Mouse (Mus musculus) forebrain, embryonic 10.5 days (tissue): ENCODE results near the gene Clspn. TPM values are rescaled to one million over a fixed set of nuclear protein-coding genes. Genes with fewer than 3 reads are reported as not detected.

ENCODE experiments used
- DNase-seq: peaks from one replicate; pipeline ENCODE4 v3.0.0-alpha.2; 2017; ENCODE audit warnings: low spot score; ENCODE audit errors: extremely low spot score
- H3K27ac ChIP-seq: fragments of 300-500 bp; sonication (generic); 2 replicates; pipeline ENCODE4 v1.5.1; 2016; ENCODE audit warnings: mild to moderate bottlenecking
- H3K27me3 ChIP-seq: fragments of 300-500 bp; sonication (generic); 2 replicates; pipeline ENCODE4 v1.6.1; 2016; ENCODE audit warnings: mild to moderate bottlenecking; ENCODE audit not compliant: poor library complexity, severe bottlenecking
- H3K36me3 ChIP-seq: fragments of 300-500 bp; sonication (generic); replicated peaks from 2 replicates; pipeline ENCODE4 v1.6.1; 2016; ENCODE audit warnings: mild to moderate bottlenecking, moderate library complexity
- H3K4me1 ChIP-seq: fragments of 300-500 bp; sonication (generic); 2 replicates; pipeline ENCODE4 v1.6.1; 2016
- H3K4me3 ChIP-seq: fragments of 300-500 bp; sonication (generic); 2 replicates; pipeline ENCODE4 v1.5.1; 2016; ENCODE audit warnings: mild to moderate bottlenecking, moderate library complexity
- H3K9me3 ChIP-seq: fragments of 300-500 bp; sonication (generic); 2 replicates; pipeline ENCODE4 v1.6.1; 2016; ENCODE audit warnings: mild to moderate bottlenecking, moderate library complexity
- WGBS: fragments of 180-500 bp; shearing (Covaris S2); methylation state at CpG from one replicate; pipeline ENCODE4 v1.1.7; 2016; 5-methylcytosine and 5-hydroxymethylcytosine counted together
- microRNA-seq: library from miRNA; unstranded; fragments of <30 nt; microRNA quantifications from one replicate; pipeline ENCODE4, GENCODE M21; 2017
- polyA plus RNA-seq: library from polyadenylated mRNA; unstranded; fragments of >200 nt; fragmentation: Nextera tagmentation; extraction: Ambion mirVana; gene quantifications from 2 replicates; pipeline ENCODE4 v1.2.1, GENCODE M21; 2016

Gene Clspn
- polyA plus RNA-seq, 1 experiment from 2014 or later: 65.9 TPM

DNA sequence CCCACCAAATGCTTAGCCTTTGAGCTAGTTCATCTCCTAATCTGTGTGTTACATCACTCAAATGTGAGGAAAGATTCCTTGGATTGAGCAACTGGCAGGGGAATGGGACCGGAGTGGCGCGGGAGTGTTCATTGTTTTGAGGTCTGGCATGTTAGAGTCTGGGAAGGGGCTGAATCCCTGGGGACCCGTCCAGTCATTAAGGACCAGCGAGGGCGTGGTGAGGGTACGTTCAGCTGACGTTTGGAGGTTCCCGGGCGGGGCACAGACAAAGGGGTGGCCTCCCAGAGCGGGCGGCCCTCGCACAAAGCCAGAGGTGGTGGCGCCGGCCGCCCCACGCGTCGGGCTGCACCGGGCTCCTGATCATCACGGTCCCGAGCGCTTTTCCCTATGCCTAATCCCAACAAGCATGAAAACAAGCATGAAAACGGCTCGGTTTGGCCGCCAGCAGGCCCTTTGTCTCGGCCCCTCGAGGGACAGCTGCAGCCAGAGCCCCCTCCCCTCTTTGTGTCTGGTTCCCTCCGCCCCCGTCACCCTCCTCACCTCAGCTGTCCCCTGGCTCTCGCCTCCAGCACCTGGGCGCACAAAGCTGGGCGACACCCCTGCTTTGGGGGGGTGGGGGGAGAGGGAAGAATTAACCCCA is 63.1 kb downstream of the Clspn start:
- Histone ChIP-seq H3K9me3 (no peaks in the 10 kb centered on the region), H3K4me3 (peak overlapping the region; percentile 44), H3K4me1 (peaks cover 18% of the 10 kb centered on the region), H3K27ac (peak overlapping the region; percentile 87), H3K36me3 (no peaks in the 10 kb centered on the region), H3K27me3 (peaks cover 86% of the 10 kb centered on the region)
- DNase-seq: peak; percentile 62
- WGBS: under 1% methylated on average over 33 of the region's 33 CpGs

DNA sequence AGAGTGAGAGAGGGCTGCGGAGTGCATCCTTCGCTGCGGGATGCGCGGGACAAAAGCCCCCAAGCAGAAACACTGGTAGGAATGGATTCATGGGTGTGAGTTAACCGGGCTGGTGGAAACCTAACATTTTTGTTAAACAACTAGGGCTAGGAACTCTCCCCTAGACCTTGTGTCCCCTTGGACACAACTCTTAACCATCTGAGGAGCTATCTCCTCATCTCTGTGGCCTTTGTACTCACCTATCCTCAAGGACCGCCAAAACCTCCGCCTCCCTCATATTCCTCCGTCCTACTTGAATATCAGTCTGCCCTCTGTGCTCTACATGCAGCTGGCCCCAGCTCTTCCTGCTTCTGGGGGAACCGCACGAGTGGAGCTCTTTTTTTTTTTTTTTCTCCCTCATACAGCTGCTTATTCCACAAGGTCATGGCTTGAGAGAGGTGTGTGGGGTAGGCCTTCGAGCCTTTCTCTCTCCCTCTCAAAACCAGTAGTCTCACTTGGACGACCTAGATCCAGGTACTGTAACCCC is 63.7 kb downstream of the Clspn start:
- Histone ChIP-seq H3K4me1 (peaks cover 18% of the 10 kb centered on the region), H3K36me3 (no peaks in the 10 kb centered on the region), H3K4me3 (peak overlapping the region; percentile 44), H3K27me3 (peaks cover 92% of the 10 kb centered on the region), H3K27ac (peak overlapping the region; percentile 87), H3K9me3 (no peaks in the 10 kb centered on the region)
- peak; percentile 29 for DNase-seq
- 25% methylated on average over 13 of the region's 13 CpGs for WGBS

GRCm38 (mm10) chr4:126627021-126627681 is 70.4 kb downstream of the Clspn start:
- WGBS: 1% methylated on average over 23 of the region's 23 CpGs
- H3K36me3 ChIP-seq: no peaks in the 10 kb centered on the region
- no peaks in the 10 kb centered on the region for H3K9me3 ChIP-seq
- DNase-seq: peak; percentile 52
- peaks cover 76% of the 10 kb centered on the region for H3K27me3 ChIP-seq
- peak overlapping the region; percentile 80 for H3K27ac ChIP-seq
- peak overlapping the region; percentile 41 for H3K4me3 ChIP-seq
- H3K4me1 ChIP-seq: peaks cover 24% of the 10 kb centered on the region

- Histone ChIP-seq H3K27ac (no peak overlapping the region), H3K4me1 (peaks cover 19% of the 10 kb centered on the region), H3K4me3 (no peak overlapping the region), H3K27me3 (peaks cover 61% of the 10 kb centered on the region), H3K9me3 (no peaks in the 10 kb centered on the region), H3K36me3 (no peaks in the 10 kb centered on the region)
- 49% methylated on average over 2 of the region's 2 CpGs for WGBS
- no peak for DNase-seq
Observed at GRCm38 (mm10) chr4:126631922-126632321, 75.2 kb downstream of the Clspn start.

DNA sequence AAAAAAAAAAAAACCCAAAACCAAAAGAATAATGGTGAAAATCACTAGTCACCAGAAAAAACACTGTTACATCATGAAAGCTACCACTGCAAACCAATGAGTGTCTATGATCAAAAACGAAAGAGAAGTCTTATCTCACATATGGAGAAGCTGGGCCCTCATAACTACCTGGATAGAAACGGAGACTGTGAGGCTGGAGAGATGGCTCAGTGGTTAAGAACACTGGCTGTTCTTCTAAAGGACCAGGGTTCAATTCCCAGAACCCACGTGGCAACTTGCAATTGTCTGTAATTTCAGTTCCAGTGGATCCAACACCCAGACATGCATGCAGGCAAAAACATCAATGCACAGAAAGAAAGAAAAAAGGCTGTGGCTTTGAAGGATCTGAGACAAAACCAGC is 75.9 kb downstream of the Clspn start:
- Histone ChIP-seq H3K9me3 (no peaks in the 10 kb centered on the region), H3K36me3 (no peaks in the 10 kb centered on the region), H3K27ac (no peak overlapping the region), H3K27me3 (peaks cover 59% of the 10 kb centered on the region), H3K4me3 (no peak overlapping the region), H3K4me1 (peaks cover 11% of the 10 kb centered on the region)
- DNase-seq: no peak
- 68% methylated on average over 3 of the region's 3 CpGs for WGBS

DNA sequence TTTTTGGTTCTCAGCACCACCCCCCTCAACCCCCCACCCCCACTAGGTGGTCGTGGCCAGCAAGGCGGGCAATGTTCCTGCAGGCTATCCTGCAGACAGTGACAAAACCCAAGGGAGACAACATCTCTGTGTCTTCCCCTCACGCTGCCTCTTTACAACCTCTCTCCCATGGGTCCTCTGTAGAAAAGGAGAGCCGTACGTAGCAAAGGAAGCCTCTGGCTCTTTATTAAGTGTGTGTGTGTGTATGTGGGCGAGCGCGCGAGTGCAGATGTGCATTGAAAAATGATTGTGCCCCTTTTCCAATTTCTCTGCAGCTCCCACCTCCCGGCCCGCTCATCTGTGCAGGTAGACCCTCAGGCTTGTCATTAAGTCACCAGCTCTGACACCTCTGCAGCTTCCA is 79.6 kb downstream of the Clspn start:
- peaks cover 53% of the 10 kb centered on the region for H3K27me3 ChIP-seq
- H3K4me3 ChIP-seq: no peak overlapping the region
- WGBS: 31% methylated on average over 11 of the region's 11 CpGs
- H3K36me3 ChIP-seq: no peaks in the 10 kb centered on the region
- H3K27ac ChIP-seq: no peak overlapping the region
- H3K9me3 ChIP-seq: no peaks in the 10 kb centered on the region
- DNase-seq: no peak
- peaks cover 16% of the 10 kb centered on the region; the same call in 1 of the 2 replicates for H3K4me1 ChIP-seq

- no peak overlapping the region for H3K27ac ChIP-seq
- peaks cover 20% of the 10 kb centered on the region for H3K4me1 ChIP-seq
- DNase-seq: no peak
- no peak overlapping the region for H3K4me3 ChIP-seq
- WGBS: 83% methylated on average over 4 of the region's 4 CpGs
- no peaks in the 10 kb centered on the region for H3K36me3 ChIP-seq
- H3K27me3 ChIP-seq: peaks cover 60% of the 10 kb centered on the region
- H3K9me3 ChIP-seq: no peaks in the 10 kb centered on the region
Observed at GRCm38 (mm10) chr4:126637446-126637845, 80.7 kb downstream of the Clspn start.

GRCm38 (mm10) chr4:126639339-126639738 is 82.6 kb downstream of the Clspn start:
- H3K27me3 ChIP-seq: peaks cover 61% of the 10 kb centered on the region
- DNase-seq: no peak
- no peaks in the 10 kb centered on the region for H3K9me3 ChIP-seq
- 69% methylated on average over 7 of the region's 7 CpGs for WGBS
- no peak overlapping the region for H3K27ac ChIP-seq
- H3K36me3 ChIP-seq: no peaks in the 10 kb centered on the region
- peaks cover 22% of the 10 kb centered on the region for H3K4me1 ChIP-seq
- H3K4me3 ChIP-seq: no peak overlapping the region

- no peaks in the 10 kb centered on the region for H3K9me3 ChIP-seq
- no peaks in the 10 kb centered on the region for H3K36me3 ChIP-seq
- H3K4me3 ChIP-seq: no peak overlapping the region
- peaks cover 46% of the 10 kb centered on the region for H3K27me3 ChIP-seq
- 42% methylated on average over 9 of the region's 9 CpGs for WGBS
- H3K4me1 ChIP-seq: peaks cover 20% of the 10 kb centered on the region
- no peak for DNase-seq
- H3K27ac ChIP-seq: no peak overlapping the region
Observed at GRCm38 (mm10) chr4:126641901-126642300, 85.2 kb downstream of the Clspn start.

Small RNA genes within 50 kb of the gene (microRNA-seq; reads per million reads assigned to microRNA genes)
- gene Mir7119: 1.5 reads per million

Other genes starting within 250 kb of the Clspn start
- gene Adprhl2, start 235.2 kb upstream of the Clspn start, polyA plus RNA-seq: 91.6 TPM in 2 replicates
- gene Tekt2, start 231.2 kb upstream of the Clspn start, polyA plus RNA-seq: 2.3 TPM in 2 replicates
- 12.0 and 15.7 TPM in 2 replicates for gene Ago3, start 127.4 kb upstream of the Clspn start, polyA plus RNA-seq
- gene Ago1, start 88.4 kb upstream of the Clspn start, polyA plus RNA-seq: 9.1 and 11.4 TPM in 2 replicates
- 0.97 and 0.99 TPM in 2 replicates for gene Ago4, start 23.5 kb upstream of the Clspn start, polyA plus RNA-seq
- 0.94 and 1.3 TPM in 2 replicates for gene 5730409E04Rik, start 52.9 kb downstream of the Clspn start, polyA plus RNA-seq
- gene Psmb2, start 120.7 kb downstream of the Clspn start, polyA plus RNA-seq: 588 and 605 TPM in 2 replicates
- gene Tfap2e, start 179.3 kb downstream of the Clspn start, polyA plus RNA-seq: 0.06 TPM in 1 of 2 replicates, not detected in the other
- gene Ncdn, start 196.5 kb downstream of the Clspn start, polyA plus RNA-seq: 36.6 and 36.9 TPM in 2 replicates
- gene AU040320, start 196.6 kb downstream of the Clspn start, polyA plus RNA-seq: 20.9 and 23.7 TPM in 2 replicates